Mouse (Mus musculus): ENCODE measurements at regions not wholly inside any gene's neighbourhood (a gene's known extent, or its start where the extent isn't known, plus 50 kb on each side); places are given as distances from the start of the nearest gene placed in this dataset.

- Histone ChIP-seq H3K9ac (no peak overlapping the region), H3K9me3 (replicated peaks) (no peaks in the 10 kb centered on the region), H3K36me3 (replicated peaks) (no peaks in the 10 kb centered on the region), H3K27me3 (no peaks in the 10 kb centered on the region), H3K4me2 (no peak overlapping the region), H3K4me3 (replicated peaks) (no peak overlapping the region), H3K27ac (replicated peaks) (no peak overlapping the region), H3K4me1 (replicated peaks) (no peaks in the 10 kb centered on the region)
- no peak for ATAC-seq (ENCODE audit: insufficient read depth)
- 68% methylated on average over 3 of the region's 3 CpGs for WGBS (ENCODE audit: insufficient replicate concordance)
These were observed 162.5 kb upstream of the Arrdc4 start for GRCm38 (mm10) chr7:68911562-68911961.

- H3K9me3 ChIP-seq (replicated peaks), result no peaks in the 10 kb centered on the region
- H3K9ac ChIP-seq, result no peak overlapping the region
- no peaks in the 10 kb centered on the region for H3K36me3 ChIP-seq (replicated peaks)
- H3K27me3 ChIP-seq, result no peaks in the 10 kb centered on the region
- H3K4me2 ChIP-seq, result no peak overlapping the region
- no peak for ATAC-seq (ENCODE audit: insufficient read depth)
- H3K4me1 ChIP-seq (replicated peaks), result no peaks in the 10 kb centered on the region
- 64% methylated on average over 1 of the region's 1 CpGs for WGBS (ENCODE audit: insufficient replicate concordance)
- H3K4me3 ChIP-seq (replicated peaks), result no peak overlapping the region
- no peak overlapping the region for H3K27ac ChIP-seq (replicated peaks)
These were observed 160.7 kb upstream of the Arrdc4 start for GRCm38 (mm10) chr7:68909694-68910093.

DNA sequence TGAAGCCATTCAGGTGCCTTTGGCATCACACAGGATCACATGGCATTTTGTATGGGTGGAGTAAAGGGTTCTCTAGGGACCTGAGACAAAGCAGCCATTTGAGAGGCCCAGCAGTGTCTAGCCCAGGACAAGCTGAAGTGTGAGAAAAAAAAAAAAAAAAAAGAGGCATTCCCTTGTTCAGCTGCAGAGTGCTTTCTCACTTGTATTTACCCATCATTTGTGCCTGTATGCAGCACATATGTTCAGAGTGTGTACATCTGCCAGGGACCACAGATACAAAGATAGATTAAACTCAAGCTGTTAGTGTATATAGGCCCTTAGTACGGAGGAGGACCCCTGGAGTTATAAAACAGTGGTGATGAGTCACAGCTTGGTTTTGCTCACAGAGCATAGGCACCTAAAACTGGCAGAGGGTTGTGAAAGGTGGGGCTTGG, 159.4 kb upstream of the Arrdc4 start:
- Histone ChIP-seq H3K4me1 (replicated peaks) (no peaks in the 10 kb centered on the region), H3K9ac (no peak overlapping the region), H3K4me2 (no peak overlapping the region), H3K36me3 (replicated peaks) (no peaks in the 10 kb centered on the region), H3K27ac (replicated peaks) (no peak overlapping the region), H3K4me3 (replicated peaks) (no peak overlapping the region), H3K9me3 (replicated peaks) (no peaks in the 10 kb centered on the region), H3K27me3 (no peaks in the 10 kb centered on the region)
- ATAC-seq (ENCODE audit: insufficient read depth), result no peak
- 32% methylated on average over 1 of the region's 1 CpGs for WGBS (ENCODE audit: insufficient replicate concordance)

GRCm38 (mm10) chr7:68907867-68908266, 158.8 kb upstream of the Arrdc4 start:
- ATAC-seq (ENCODE audit: insufficient read depth), result no peak
- Histone ChIP-seq H3K27me3 (no peaks in the 10 kb centered on the region), H3K9me3 (replicated peaks) (no peaks in the 10 kb centered on the region), H3K36me3 (replicated peaks) (no peaks in the 10 kb centered on the region), H3K4me3 (replicated peaks) (no peak overlapping the region), H3K4me1 (replicated peaks) (no peaks in the 10 kb centered on the region), H3K9ac (no peak overlapping the region), H3K4me2 (no peak overlapping the region), H3K27ac (replicated peaks) (no peak overlapping the region)
- WGBS (ENCODE audit: insufficient replicate concordance), result 69% methylated on average over 7 of the region's 7 CpGs

DNA sequence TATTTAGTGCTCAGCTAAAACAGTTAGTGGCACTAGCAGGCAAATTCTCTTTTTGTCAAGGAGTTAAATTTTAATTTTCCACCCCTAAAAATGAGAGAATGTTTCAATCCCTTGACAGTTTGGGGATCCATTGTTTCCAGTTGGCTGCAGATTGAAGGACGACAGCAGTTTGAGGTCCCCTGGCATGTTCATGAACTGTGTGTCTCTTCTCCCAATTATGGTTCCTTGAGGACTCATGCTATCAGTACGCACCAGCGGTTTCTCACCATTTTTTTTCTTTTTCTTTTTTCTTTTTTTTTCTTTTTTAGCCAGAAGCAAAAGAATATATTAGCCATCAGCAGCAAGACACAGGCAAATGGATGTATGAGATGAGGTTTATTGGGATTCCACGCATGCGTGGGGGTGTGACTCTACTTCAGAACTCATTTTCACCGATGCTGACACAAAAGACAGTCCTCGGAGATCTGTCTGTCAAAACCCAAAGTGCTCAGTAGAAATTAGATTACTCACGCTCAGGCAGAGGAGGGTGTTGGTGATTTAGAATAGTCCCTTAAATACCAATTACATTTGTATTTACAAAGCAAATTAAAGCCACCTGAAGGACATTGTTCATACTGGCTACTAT, 157.8 kb upstream of the Arrdc4 start:
- Histone ChIP-seq H3K4me1 (replicated peaks) (no peaks in the 10 kb centered on the region), H3K4me3 (replicated peaks) (no peak overlapping the region), H3K27ac (replicated peaks) (no peak overlapping the region), H3K9me3 (replicated peaks) (no peaks in the 10 kb centered on the region), H3K9ac (no peak overlapping the region), H3K36me3 (replicated peaks) (no peaks in the 10 kb centered on the region), H3K27me3 (no peaks in the 10 kb centered on the region), H3K4me2 (no peak overlapping the region)
- WGBS (ENCODE audit: insufficient replicate concordance), result 71% methylated on average over 8 of the region's 8 CpGs
- no peak for ATAC-seq (ENCODE audit: insufficient read depth)

DNA sequence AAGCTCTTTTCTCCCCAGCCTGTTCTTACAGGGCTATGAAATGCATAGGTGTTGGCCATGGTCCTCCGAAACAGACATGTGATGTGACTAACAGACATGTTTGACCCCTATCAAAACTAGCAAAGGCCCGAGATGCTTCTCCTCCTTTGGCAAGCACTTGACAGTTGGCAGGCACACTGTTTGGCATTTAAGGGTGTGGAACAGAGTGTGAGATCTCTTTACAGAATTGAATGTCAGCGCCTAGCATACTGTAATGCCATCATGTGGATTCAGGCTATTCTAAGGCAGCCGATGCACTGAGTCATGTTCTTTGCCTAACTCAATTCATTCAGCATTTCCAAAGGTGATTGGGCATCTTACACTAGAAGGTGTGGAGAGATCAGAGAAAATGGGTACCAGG, 156.8 kb upstream of the Arrdc4 start:
- 58% methylated on average over 4 of the region's 4 CpGs for WGBS (ENCODE audit: insufficient replicate concordance)
- H3K4me1 ChIP-seq (replicated peaks), result no peaks in the 10 kb centered on the region
- H3K9ac ChIP-seq, result no peak overlapping the region
- H3K27ac ChIP-seq (replicated peaks), result no peak overlapping the region
- H3K4me2 ChIP-seq, result no peak overlapping the region
- no peak overlapping the region for H3K4me3 ChIP-seq (replicated peaks)
- no peak for ATAC-seq (ENCODE audit: insufficient read depth)
- H3K36me3 ChIP-seq (replicated peaks), result no peaks in the 10 kb centered on the region
- H3K9me3 ChIP-seq (replicated peaks), result no peaks in the 10 kb centered on the region
- H3K27me3 ChIP-seq, result no peaks in the 10 kb centered on the region

GRCm38 (mm10) chr7:68886173-68886572, 137.1 kb upstream of the Arrdc4 start:
- Histone ChIP-seq H3K4me1 (replicated peaks) (no peaks in the 10 kb centered on the region), H3K27me3 (no peaks in the 10 kb centered on the region), H3K9ac (no peak overlapping the region), H3K27ac (replicated peaks) (no peak overlapping the region), H3K4me2 (no peak overlapping the region), H3K4me3 (replicated peaks) (no peak overlapping the region), H3K36me3 (replicated peaks) (no peaks in the 10 kb centered on the region), H3K9me3 (replicated peaks) (no peaks in the 10 kb centered on the region)
- no peak for ATAC-seq (ENCODE audit: insufficient read depth)

DNA sequence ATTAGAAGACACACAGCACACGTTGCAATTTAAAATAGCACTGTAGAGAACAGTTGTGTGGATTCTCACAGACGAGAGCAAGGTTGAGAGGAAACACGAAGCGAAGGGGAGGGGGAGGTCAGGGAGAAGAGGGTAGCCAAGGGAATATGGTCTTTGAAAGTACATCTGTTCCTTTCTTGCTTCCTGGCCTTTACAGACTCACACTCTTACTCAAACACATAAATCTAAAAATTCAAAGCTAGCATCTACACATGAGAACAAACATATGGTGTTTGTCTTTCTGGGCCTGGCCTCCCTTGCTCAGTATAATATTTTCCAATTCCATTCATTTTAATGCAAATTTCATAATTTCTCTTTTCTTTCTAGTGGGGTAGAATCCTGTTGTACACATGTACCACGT, 124.0 kb upstream of the Arrdc4 start:
- 46% methylated on average over 5 of the region's 5 CpGs for WGBS (ENCODE audit: insufficient replicate concordance)

GRCm38 (mm10) chr7:68864322-68865031, 115.4 kb upstream of the Arrdc4 start:
- no peak overlapping the region for H3K4me2 ChIP-seq
- no peaks in the 10 kb centered on the region for H3K4me1 ChIP-seq (replicated peaks)
- no peak for ATAC-seq (ENCODE audit: insufficient read depth)
- no peaks in the 10 kb centered on the region for H3K27me3 ChIP-seq
- no peaks in the 10 kb centered on the region for H3K36me3 ChIP-seq (replicated peaks)
- H3K9ac ChIP-seq, result no peak overlapping the region
- no peaks in the 10 kb centered on the region for H3K9me3 ChIP-seq (replicated peaks)
- H3K4me3 ChIP-seq (replicated peaks), result no peak overlapping the region
- H3K27ac ChIP-seq (replicated peaks), result no peak overlapping the region
- WGBS (ENCODE audit: insufficient replicate concordance), result 51% methylated on average over 7 of the region's 7 CpGs

More for the DNA sequence above, 124.0 kb upstream of the Arrdc4 start:
- Histone ChIP-seq H3K4me3 (replicated peaks) (no peak overlapping the region), H3K27ac (replicated peaks) (no peak overlapping the region), H3K4me2 (no peak overlapping the region), H3K4me1 (replicated peaks) (no peaks in the 10 kb centered on the region), H3K36me3 (replicated peaks) (no peaks in the 10 kb centered on the region), H3K27me3 (no peaks in the 10 kb centered on the region), H3K9ac (no peak overlapping the region), H3K9me3 (replicated peaks) (no peaks in the 10 kb centered on the region)
- ATAC-seq (ENCODE audit: insufficient read depth), result no peak

GRCm38 (mm10) chr7:68858471-68859210, 109.6 kb upstream of the Arrdc4 start:
- H3K9me3 ChIP-seq (replicated peaks), result no peaks in the 10 kb centered on the region
- no peak for ATAC-seq (ENCODE audit: insufficient read depth)
- no peaks in the 10 kb centered on the region for H3K4me1 ChIP-seq (replicated peaks)
- H3K36me3 ChIP-seq (replicated peaks), result no peaks in the 10 kb centered on the region
- no peak overlapping the region for H3K27ac ChIP-seq (replicated peaks)
- no peak overlapping the region for H3K4me3 ChIP-seq (replicated peaks)
- no peaks in the 10 kb centered on the region for H3K27me3 ChIP-seq
- no peak overlapping the region for H3K4me2 ChIP-seq
- H3K9ac ChIP-seq, result no peak overlapping the region
- 48% methylated on average over 2 of the region's 2 CpGs for WGBS (ENCODE audit: insufficient replicate concordance)

DNA sequence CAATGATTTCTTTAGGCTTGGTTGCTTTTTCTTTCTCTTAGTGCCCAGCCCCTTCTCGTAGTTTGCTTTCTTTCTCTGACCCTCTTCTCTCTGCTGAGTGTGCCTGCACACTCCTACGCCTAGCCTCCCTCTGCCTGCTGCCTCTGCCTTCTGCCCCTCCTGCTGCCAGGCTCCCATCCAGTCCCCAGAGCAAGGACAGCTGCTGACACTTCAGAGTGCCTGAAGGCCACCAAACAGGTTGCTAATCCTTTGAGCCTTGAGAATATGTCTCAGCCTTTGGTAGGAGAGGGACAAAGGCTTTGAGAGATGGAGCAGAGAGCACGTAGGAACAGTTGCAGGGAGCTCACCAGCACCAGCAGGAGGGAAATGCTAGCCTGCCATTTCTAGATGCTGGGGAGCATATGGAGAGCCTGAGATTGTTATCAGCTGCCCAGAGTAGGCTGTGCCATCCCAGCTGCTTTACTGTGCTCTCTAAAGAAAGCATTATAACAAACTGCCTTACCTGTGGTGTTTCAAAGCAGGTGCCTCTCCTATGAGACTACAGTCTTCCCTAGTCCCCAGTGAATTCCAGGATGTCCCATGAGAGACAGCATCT, 103.0 kb upstream of the Arrdc4 start:
- Histone ChIP-seq H3K27ac (replicated peaks) (no peak overlapping the region), H3K36me3 (replicated peaks) (no peaks in the 10 kb centered on the region), H3K9ac (no peak overlapping the region), H3K9me3 (replicated peaks) (no peaks in the 10 kb centered on the region), H3K4me1 (replicated peaks) (no peaks in the 10 kb centered on the region), H3K4me3 (replicated peaks) (no peak overlapping the region), H3K27me3 (no peaks in the 10 kb centered on the region), H3K4me2 (no peak overlapping the region)
- 44% methylated on average over 3 of the region's 3 CpGs for WGBS (ENCODE audit: insufficient replicate concordance)
- no peak for ATAC-seq (ENCODE audit: insufficient read depth)

All from liver, embryonic 15.5 days (tissue).